Mouse (Mus musculus) lung, embryonic 15.5 days (tissue): ENCODE results near the gene Suclg2. TPM values are rescaled to one million over a fixed set of nuclear protein-coding genes. Genes with fewer than 3 reads are reported as not detected.

Experiments used
- ATAC-seq: fragments of 200-750 bp; cut with Nextera tagmentation; 2 replicates; pipeline ENCODE4 v1.8.0; 2017; ENCODE audit warnings: moderate number of reproducible peaks, borderline replicate concordance; ENCODE audit not compliant: low FRiP score, low TSS enrichment; ENCODE audit errors: extremely low read depth
- H3K27ac ChIP-seq: fragments of 300-500 bp; sonication (generic); 2 replicates; pipeline ENCODE4 v1.5.1; 2015; ENCODE audit warnings: moderate library complexity, mild to moderate bottlenecking, inconsistent platforms
- H3K27me3 ChIP-seq: fragments of 300-500 bp; sonication (generic); 2 replicates; pipeline ENCODE4 v1.6.1; 2015; ENCODE audit warnings: inconsistent platforms
- H3K36me3 ChIP-seq: fragments of 300-500 bp; sonication (generic); 2 replicates; pipeline ENCODE4 v1.6.1; 2015; ENCODE audit warnings: inconsistent platforms
- H3K4me1 ChIP-seq: fragments of 300-500 bp; sonication (generic); 2 replicates; pipeline ENCODE4 v1.6.1; 2015; ENCODE audit warnings: inconsistent platforms
- H3K4me2 ChIP-seq: fragments of 300-500 bp; sonication (generic); 2 replicates; pipeline ENCODE4 v1.6.1; 2015; ENCODE audit warnings: inconsistent platforms, mild to moderate bottlenecking, moderate library complexity
- H3K4me3 ChIP-seq: fragments of 300-500 bp; sonication (generic); 2 replicates; pipeline ENCODE4 v1.5.1; 2015; ENCODE audit warnings: mild to moderate bottlenecking, inconsistent platforms
- H3K9ac ChIP-seq: fragments of 300-500 bp; sonication (generic); 2 replicates; pipeline ENCODE4 v1.6.1; 2015; ENCODE audit warnings: inconsistent platforms
- H3K9me3 ChIP-seq: fragments of 300-500 bp; sonication (generic); 2 replicates; pipeline ENCODE4 v1.6.1; 2016; ENCODE audit warnings: inconsistent platforms
- WGBS: fragments of 180-500 bp; shearing (Covaris S2); methylation state at CpG from one replicate; pipeline ENCODE4 v1.1.7; 2015; 5-methylcytosine and 5-hydroxymethylcytosine counted together
- polyA plus RNA-seq: library from polyadenylated mRNA; unstranded; fragments of >200 nt; fragmentation: Nextera tagmentation; extraction: Ambion mirVana; gene quantifications from 2 replicates; pipeline ENCODE4 v1.2.1, GENCODE M21; 2015

The Suclg2 gene
- polyA plus RNA-seq, 1 experiment from 2014 or later: 69.8 TPM

DNA sequence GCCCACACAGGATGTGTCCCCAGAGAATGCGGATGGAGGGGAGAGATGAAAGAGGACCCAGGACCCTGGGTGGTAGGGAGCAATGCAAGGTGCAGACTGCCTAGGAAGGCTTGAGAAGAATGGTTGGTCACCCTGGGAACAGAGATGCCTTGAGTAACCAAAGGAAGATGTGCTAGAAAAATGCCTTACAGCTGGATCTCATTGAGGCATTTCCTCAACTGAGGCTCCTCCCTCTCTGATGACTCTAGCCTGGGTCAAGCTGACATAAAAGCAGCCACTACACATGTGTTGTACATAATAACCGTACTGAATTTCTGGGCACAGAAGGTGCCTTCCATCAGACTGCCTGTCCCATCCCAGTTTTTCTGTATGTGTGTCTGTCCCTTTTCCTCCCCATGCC is 227.6 kb downstream of the Suclg2 start:
- H3K4me3 ChIP-seq: no peak overlapping the region

DNA sequence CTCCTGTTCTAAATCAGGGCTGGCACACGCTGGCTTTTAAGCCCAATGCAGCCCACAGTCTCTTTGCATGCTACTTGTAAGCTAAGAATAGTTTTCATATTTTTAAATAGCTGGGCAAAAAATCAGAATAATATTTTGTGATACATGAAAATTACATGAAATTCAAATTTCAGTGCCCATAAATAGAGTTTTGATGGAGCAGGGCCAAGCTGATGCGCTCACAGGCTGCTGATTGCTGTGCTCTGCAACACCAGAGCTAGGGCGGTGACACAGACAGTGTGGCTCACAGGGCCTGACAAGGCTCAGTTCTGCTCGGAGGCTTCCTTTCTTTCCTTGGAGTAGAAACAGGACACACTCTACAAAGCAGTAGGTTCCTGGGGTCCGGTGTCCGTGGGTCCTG is 232.8 kb downstream of the Suclg2 start:
- H3K27ac ChIP-seq: no peak overlapping the region
- no peak overlapping the region for H3K4me3 ChIP-seq
- no peak for ATAC-seq
- 88% methylated on average over 6 of the region's 6 CpGs for WGBS
- no peaks in the 10 kb centered on the region for H3K4me1 ChIP-seq
- H3K36me3 ChIP-seq: no peaks in the 10 kb centered on the region
- no peak overlapping the region for H3K9ac ChIP-seq
- H3K27me3 ChIP-seq: no peaks in the 10 kb centered on the region
- H3K9me3 ChIP-seq: no peaks in the 10 kb centered on the region
- H3K4me2 ChIP-seq: no peak overlapping the region

More for the DNA sequence above, 227.6 kb downstream of the Suclg2 start:
- Histone ChIP-seq H3K9me3 (no peaks in the 10 kb centered on the region), H3K4me1 (no peaks in the 10 kb centered on the region), H3K36me3 (no peaks in the 10 kb centered on the region), H3K9ac (no peak overlapping the region), H3K27ac (no peak overlapping the region), H3K27me3 (no peaks in the 10 kb centered on the region), H3K4me2 (no peak overlapping the region)
- ATAC-seq: no peak
- 86% methylated on average over 2 of the region's 2 CpGs for WGBS

DNA sequence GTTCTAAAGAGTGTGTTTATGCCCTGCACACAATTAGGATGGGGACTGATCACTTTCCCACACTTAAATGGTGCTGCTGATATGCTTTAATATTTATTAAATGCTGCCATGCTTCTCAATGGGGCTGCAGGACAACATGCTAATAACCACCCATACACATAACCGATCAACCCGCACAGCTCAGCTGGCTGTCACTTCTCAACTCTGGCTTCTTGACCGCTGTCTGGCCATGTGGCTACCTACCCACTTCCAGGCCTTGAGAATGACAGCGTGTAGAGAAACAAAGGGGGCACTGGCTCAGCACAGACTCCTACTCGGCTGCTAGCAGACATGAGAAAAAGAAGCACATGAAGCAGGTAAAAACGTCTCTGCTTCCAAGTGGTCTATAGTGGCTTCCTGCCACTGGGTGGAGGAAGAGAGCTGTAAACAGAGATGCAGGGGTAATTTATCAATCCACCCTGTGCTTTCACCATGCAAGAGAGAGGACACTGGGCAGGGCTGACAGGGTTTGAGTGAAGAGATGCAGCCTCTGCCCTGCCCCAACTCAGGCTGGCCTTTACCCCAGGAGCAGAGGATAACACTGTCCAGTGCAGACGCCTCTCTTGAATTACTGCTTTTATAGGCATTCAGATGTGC is 234.3 kb downstream of the Suclg2 start:
- Histone ChIP-seq H3K9ac (no peak overlapping the region), H3K9me3 (no peaks in the 10 kb centered on the region), H3K36me3 (no peaks in the 10 kb centered on the region), H3K27ac (no peak overlapping the region), H3K4me3 (no peak overlapping the region), H3K4me2 (no peak overlapping the region), H3K27me3 (no peaks in the 10 kb centered on the region), H3K4me1 (no peaks in the 10 kb centered on the region)
- ATAC-seq: peak; percentile 66; the same call in 1 of the 2 replicates
- 60% methylated on average over 7 of the region's 7 CpGs for WGBS

DNA sequence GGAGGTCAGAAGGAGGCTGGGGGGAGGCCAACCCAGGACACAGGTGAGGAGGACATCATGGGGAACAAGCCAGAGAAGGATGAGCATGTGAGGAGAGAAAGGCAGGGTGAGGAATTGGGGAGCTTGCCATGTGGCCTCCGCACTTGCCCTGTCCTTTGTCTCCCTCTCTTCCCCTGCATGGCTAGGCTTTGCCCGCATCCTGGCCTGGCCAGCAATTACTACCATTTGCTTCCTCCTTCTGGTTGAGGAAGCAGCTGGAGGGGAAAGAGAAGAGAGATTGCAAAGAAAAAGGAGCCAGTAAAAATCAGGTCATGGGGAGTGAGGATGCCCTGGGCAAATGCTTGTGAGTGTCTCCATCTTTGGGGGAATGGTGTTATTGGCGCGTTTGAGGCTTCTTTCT is 234.9 kb downstream of the Suclg2 start:
- Histone ChIP-seq H3K9me3 (no peaks in the 10 kb centered on the region), H3K4me3 (no peak overlapping the region), H3K4me2 (no peak overlapping the region), H3K27me3 (no peaks in the 10 kb centered on the region), H3K36me3 (no peaks in the 10 kb centered on the region), H3K4me1 (no peaks in the 10 kb centered on the region), H3K27ac (no peak overlapping the region), H3K9ac (no peak overlapping the region)
- no peak for ATAC-seq
- WGBS: 88% methylated on average over 3 of the region's 4 CpGs

DNA sequence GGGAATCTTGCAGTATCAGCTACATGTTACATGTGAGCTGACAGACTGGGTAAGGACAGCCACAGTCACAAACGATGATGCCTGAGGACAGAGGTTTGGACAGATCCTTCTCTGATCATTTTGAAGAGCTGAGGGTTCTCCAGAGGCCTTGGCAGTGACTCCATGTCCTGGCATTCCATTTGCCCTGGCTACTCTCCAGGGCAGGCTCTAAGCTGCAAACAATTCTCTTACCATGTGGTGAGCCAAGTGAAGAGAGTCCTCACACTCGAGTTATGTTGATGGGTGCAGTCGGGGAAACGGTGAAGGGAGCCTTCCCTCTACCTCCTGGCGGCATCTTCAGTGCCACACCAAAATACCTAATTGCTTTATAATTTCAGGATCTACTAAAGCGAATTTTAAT is 235.5 kb downstream of the Suclg2 start:
- Histone ChIP-seq H3K4me2 (no peak overlapping the region), H3K9me3 (no peaks in the 10 kb centered on the region), H3K36me3 (no peaks in the 10 kb centered on the region), H3K27me3 (no peaks in the 10 kb centered on the region), H3K4me1 (no peaks in the 10 kb centered on the region), H3K4me3 (no peak overlapping the region), H3K27ac (no peak overlapping the region), H3K9ac (no peak overlapping the region)
- 70% methylated on average over 6 of the region's 6 CpGs for WGBS
- ATAC-seq: no peak

DNA sequence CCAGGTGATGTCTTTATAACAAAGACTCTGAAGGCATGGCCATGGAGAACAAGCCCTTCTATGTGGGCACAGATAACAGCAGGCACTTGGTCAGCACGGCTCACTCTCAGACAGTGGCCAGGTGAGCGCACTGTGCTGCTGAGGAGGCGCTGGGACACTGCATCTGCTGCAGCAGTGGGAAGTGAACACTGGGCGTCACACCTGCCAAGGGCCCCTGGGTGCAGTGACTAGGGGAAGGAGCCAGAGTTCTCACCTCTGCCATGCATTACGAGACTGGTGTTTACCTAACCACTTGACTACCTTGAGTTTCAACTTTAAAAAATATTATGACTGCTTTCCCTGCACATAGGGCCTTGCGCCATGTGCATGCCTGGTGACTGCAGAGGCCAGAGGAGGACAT is 238.8 kb downstream of the Suclg2 start:
- Histone ChIP-seq H3K27me3 (no peaks in the 10 kb centered on the region), H3K4me2 (no peak overlapping the region), H3K9ac (no peak overlapping the region), H3K36me3 (0 out of 2 replicates have a peak, but pooled peaks cover 2% of the 10 kb centered on the region), H3K4me3 (no peak overlapping the region), H3K27ac (no peak overlapping the region), H3K9me3 (no peaks in the 10 kb centered on the region), H3K4me1 (no peaks in the 10 kb centered on the region)
- ATAC-seq: no peak
- 80% methylated on average over 6 of the region's 6 CpGs for WGBS

DNA sequence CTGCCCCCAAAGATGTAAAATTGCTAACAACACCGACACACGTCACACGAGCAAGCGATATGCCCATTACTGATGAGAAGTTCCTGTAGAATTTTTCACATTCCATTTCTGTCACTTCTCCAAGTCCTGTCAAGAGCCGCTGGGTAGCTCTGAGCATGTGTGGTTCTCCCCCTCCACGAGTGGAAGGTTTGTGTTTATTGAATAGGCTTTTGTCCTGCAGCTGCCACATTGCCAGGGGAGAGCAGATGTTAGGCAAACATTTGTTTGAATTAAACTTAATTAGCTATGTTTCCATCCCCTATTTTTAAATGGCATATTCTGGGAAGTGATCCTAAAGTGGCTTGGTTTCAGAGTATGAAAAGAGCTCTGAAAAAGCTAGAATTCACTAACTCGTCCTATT is 249.1 kb downstream of the Suclg2 start:
- Histone ChIP-seq H3K4me1 (peaks cover 13% of the 10 kb centered on the region; the same call in 1 of the 2 replicates), H3K9ac (no peak overlapping the region), H3K27me3 (no peaks in the 10 kb centered on the region), H3K27ac (peak overlapping the region; percentile 10; the same call in 1 of the 2 replicates), H3K36me3 (no peaks in the 10 kb centered on the region), H3K4me3 (no peak overlapping the region), H3K9me3 (no peaks in the 10 kb centered on the region), H3K4me2 (no peak overlapping the region)
- WGBS: 24% methylated on average over 7 of the region's 7 CpGs
- ATAC-seq: peak; percentile 46; the same call in 1 of the 2 replicates

DNA sequence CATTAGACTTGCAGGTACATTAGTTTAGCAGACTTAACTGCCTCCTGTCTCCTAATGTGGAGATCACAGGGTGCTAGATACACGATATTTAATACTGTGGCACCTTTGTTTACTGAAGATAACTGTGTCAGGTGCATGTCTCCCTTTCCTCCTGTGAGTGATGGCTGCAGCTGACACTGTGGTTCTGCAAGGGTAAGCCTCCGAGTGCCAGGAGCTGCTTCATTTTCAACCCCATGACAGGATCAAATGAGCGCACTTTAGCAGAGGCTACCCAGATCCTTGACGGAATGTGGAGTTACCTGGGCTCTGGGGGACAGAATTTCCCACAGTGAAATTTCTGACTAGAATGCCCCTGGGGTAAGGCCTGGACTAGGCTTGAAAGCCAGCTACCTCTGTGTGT is 253.3 kb downstream of the Suclg2 start:
- Histone ChIP-seq H3K36me3 (no peaks in the 10 kb centered on the region), H3K4me2 (no peak overlapping the region), H3K27me3 (no peaks in the 10 kb centered on the region), H3K9ac (no peak overlapping the region), H3K9me3 (no peaks in the 10 kb centered on the region), H3K4me3 (no peak overlapping the region), H3K4me1 (peaks cover 13% of the 10 kb centered on the region; the same call in 1 of the 2 replicates), H3K27ac (no peak overlapping the region)
- WGBS: 73% methylated on average over 4 of the region's 4 CpGs
- ATAC-seq: no peak

DNA sequence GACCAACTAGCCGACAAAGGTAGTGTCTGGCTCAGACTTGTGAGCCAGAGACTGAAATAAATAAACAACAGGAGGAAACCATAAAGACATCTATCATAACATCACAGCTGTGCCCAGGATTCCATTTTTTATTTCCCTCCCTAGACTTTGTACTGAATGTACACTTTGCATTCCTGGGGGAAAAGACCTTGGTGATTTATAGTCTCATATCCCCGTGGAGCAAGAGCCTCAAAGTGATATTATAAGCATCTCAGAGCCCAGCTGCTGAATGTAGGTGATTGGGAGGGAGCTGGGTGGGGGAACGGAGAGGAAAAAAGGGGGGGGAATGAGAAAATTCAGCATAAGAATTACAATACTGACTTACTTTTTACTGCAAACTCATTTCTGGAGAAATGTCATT is 259.2 kb downstream of the Suclg2 start:
- H3K4me2 ChIP-seq: no peak overlapping the region
- H3K27ac ChIP-seq: no peak overlapping the region
- no peak overlapping the region for H3K9ac ChIP-seq
- no peaks in the 10 kb centered on the region for H3K9me3 ChIP-seq
- no peaks in the 10 kb centered on the region for H3K27me3 ChIP-seq
- no peaks in the 10 kb centered on the region for H3K36me3 ChIP-seq
- no peak overlapping the region for H3K4me3 ChIP-seq
- no peaks in the 10 kb centered on the region for H3K4me1 ChIP-seq
- ATAC-seq: no peak
- WGBS: 41% methylated on average over 3 of the region's 3 CpGs

DNA sequence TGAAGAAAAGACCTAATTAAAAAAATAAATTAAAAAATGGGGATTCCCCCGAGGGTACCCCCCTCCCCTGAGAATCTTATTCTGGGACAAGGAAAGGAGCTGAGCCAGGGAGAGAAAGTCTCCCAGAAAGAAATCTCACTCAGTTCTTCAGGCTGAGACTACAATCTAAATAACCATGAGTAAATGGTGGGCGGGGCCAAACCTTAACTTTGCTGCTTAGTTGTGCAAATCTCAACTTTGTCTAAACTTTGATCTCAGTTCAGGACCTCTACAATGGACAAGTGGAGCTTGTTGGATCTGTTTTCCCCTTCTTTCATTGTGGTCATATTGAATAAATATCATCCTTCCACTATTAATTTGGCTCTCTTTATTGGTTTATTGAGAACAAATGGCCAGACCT is 272.4 kb downstream of the Suclg2 start:
- H3K4me1 ChIP-seq: no peaks in the 10 kb centered on the region
- no peak overlapping the region for H3K27ac ChIP-seq
- no peak overlapping the region for H3K9ac ChIP-seq
- no peak for ATAC-seq
- no peak overlapping the region for H3K4me2 ChIP-seq
- WGBS: 81% methylated on average over 2 of the region's 2 CpGs
- no peaks in the 10 kb centered on the region for H3K27me3 ChIP-seq
- no peaks in the 10 kb centered on the region for H3K36me3 ChIP-seq
- no peaks in the 10 kb centered on the region for H3K9me3 ChIP-seq
- no peak overlapping the region for H3K4me3 ChIP-seq

DNA sequence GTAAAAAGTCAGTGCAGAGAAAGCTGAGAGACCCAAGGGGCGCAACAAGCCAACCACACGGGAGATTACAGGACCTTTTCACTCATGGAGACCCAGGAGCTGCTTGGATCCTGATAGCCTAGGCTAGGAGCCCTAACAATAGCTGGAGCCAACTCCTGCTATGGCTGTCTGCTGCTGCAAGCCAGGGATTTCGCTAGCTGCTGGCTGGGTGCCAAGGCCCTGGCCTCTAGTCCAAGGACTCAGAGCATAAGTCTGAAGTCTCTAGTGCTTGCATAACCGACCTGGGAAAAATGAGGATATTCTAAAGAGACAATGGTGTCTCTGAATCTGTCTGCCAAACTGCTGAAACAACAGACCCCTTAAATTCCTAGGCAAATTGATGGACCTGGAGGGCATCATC is 273.6 kb downstream of the Suclg2 start:
- ATAC-seq: no peak
- no peak overlapping the region for H3K27ac ChIP-seq
- no peak overlapping the region for H3K4me2 ChIP-seq
- no peaks in the 10 kb centered on the region for H3K4me1 ChIP-seq
- H3K36me3 ChIP-seq: no peaks in the 10 kb centered on the region
- 37% methylated on average over 4 of the region's 4 CpGs for WGBS
- H3K9me3 ChIP-seq: no peaks in the 10 kb centered on the region
- no peaks in the 10 kb centered on the region for H3K27me3 ChIP-seq
- no peak overlapping the region for H3K9ac ChIP-seq
- H3K4me3 ChIP-seq: no peak overlapping the region
